Mouse (Mus musculus) right cerebral cortex, adult 18-20 months (tissue): ENCODE data around the gene Arcn1.

ENCODE experiments used
- DNase-seq: peaks from one replicate; pipeline ENCODE4 v3.0.0; 2022; ENCODE audit warnings: mixed read lengths

The Arcn1 gene

GRCm38 (mm10) chr9:44718937-44719631 lies 48.6 kb downstream of the Arcn1 start:
- no peak for DNase-seq

DNA sequence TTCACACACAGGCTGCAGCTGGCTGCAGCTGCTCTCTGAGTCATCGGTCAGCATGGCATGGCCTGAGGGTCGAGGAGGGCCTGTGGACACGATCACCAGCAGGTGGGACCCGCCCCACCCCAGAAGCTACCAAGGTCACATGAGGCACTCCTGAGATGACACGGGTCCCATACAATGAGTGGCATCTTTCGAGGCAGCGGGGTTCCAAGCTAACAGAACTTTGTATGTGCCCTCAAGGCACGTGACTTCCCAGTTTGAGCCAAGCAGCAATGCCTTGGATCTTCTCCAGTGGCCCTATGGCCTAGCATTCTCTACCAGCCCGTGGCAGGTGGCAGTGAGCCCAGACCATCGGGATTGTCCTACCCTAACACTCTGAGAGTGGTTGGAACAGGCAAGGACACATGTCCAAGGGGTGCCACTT lies 49.8 kb downstream of the Arcn1 start:
- DNase-seq: peak; percentile 69

DNA sequence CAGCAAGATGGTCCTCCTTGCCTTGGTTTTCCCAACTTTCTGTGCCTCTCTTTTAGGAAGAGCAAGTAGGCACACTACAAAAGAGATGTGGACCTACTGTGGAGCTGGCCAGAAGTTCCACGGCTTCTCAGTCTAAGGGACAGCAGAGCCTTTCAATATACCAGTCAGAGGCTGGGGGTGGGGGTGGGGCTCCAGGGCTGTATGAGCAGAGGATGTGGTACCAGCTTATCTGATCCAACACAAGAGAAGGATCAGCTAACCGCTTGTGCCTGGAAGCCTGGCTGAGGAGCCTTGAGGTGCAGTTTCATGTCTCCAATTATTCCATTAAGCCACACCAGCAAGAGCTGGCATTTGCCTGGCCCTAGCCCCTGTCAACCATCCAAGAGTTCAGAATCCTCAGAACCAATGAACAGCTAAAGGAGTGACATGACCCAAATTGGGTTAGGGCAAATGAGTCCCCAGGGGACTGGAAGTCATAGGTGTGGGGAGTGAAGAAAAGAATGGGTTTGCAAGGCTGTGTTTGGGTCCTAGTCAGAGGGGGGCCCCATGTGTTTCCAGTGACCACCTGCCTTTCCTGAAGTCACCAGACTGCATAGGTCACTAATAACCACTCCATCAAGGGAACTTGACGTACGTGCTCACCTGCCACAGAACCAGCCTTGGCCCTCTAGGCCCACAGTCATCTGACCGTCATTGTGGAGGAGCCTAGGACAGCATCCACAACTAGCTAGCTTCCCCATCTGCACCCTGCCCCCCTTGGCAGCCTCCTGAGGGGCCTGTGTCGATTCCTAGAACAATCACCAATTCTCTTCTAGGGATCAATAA lies 50.4 kb downstream of the Arcn1 start:
- peak; percentile 34 for DNase-seq

DNA sequence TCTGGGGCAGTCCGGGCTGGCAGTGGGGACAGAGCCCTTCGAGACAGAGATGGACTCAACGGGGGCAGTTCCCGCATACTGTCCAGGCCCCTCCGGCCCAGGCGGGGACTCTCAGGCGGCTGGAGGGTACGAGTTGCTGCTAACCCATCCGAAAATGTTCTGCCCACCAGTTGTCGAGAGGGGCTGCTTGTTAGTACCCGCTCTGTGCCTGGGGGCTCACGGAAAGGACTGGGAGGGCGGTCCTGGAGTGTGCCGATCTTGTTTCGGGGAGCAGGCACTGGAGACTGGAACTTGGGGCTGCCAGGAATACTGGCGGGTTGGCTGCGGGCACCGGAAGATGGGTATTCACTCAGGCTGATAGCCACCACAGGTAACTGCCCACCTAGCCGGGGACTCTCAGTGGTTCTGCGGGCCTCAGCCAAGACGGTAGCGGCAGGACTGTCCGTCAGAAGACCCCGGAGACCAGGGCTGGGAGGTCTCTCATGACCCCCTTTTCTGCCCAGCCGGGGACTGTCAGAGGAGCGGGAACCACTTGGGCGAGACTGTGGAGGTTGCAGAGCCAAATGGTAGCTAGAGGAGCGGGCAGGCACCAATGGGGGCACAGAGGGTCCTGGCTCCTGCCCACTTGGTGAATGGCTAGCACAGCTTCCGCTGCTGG lies 51.8 kb downstream of the Arcn1 start:
- DNase-seq: no peak

- no peak for DNase-seq
Observed at GRCm38 (mm10) chr9:44715109-44715508, 52.5 kb downstream of the Arcn1 start.

DNA sequence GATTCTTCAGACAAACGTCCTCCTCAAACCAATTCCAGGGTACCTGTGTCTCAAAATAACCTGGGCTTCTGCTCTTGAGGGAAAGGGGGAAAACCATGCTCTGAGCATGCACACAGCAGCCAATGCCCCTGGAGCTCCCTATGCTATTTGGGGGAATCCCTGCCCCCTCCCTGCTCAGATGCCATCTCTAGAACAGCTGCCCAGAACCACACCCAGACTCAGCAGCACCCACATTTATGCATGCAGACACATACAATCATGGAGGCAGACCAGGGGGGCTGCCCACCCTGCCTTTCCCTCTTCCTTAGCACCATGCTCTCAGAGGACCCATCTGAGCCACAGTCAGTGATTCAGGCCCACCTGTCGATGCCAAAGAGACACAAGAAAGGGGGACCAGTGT lies 54.1 kb downstream of the Arcn1 start:
- DNase-seq: no peak

DNA sequence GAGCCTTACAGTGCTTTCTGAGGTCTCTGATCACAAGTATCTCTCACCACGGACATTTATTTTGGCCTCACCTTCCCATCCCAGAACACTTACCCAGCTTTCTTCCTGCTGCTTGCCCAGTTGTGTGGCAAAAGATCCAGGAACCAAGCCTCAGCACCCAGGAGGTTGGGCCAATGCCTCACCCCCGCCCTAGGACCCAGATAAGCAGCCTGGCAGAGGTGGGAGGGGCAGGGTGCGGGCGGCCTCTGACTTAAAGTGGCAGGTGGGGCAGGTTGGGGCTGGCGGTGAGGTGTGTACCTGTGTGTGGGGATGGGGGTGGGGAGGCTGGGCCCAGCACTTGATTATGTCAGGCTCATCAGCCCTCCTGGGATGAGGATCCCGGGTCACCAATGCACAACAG lies 54.6 kb downstream of the Arcn1 start:
- DNase-seq: no peak

DNA sequence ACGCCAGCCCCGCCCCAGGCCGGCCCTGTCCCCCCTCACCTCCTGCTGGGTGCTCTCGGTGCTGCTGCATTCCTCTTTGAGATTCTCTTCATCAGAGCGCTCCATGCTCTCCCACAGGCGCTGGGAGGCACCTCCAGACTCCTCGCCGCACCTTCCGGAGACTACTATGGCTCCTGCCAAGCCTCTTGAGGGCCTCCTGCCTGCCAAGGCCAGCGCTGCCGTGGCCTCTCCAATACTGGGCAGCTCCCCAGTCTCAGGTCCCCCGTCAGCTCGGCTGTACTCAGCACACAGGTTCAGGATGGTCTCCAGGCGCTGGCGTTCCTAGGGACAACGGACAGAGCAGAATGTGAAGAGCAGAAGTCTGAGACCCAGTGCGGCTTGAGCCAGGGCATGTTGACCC lies 56.0 kb downstream of the Arcn1 start:
- no peak for DNase-seq

GRCm38 (mm10) chr9:44710213-44710612 lies 57.4 kb downstream of the Arcn1 start:
- DNase-seq: no peak

DNA sequence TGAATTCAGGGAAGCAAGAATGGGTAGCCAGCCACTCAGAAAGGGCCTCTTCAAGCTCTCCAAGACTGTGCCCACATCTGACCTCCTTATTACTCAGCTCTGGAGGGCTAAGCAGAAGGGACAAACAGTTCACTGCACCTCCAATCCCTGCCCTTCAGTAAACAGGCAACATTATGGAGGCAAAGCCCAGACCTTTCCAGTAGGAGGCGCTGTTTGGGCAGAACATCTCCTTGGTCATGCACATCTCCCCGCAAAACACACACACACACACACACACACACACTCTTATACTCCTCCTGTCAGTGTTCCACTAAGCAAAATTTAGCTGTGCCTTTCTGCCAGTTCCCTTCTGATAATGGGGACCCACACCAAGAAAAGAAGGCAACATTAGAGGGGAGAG lies 58.0 kb downstream of the Arcn1 start:
- DNase-seq: no peak

DNA sequence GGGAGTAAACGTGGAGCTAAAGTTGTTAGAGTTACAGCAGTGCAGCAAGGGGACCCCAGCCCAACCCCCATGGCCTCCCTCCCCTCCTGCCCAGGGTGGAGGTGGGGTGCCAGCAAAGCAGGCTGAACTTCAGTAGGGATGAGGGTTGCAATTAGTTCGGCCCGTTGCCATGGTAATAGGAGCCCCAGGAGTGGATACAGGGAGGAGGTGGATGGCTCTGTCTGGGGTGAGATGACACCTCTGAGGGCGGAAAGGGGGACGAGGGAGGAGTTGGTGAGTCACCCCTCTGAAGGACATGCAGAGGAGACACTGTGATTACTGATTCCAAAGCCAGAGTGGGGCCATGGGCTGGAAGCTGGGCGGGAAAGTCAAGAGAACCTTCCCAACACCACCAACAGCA lies 58.7 kb downstream of the Arcn1 start:
- DNase-seq: no peak

GRCm38 (mm10) chr9:44708429-44708765 lies 59.2 kb downstream of the Arcn1 start:
- DNase-seq: no peak

DNA sequence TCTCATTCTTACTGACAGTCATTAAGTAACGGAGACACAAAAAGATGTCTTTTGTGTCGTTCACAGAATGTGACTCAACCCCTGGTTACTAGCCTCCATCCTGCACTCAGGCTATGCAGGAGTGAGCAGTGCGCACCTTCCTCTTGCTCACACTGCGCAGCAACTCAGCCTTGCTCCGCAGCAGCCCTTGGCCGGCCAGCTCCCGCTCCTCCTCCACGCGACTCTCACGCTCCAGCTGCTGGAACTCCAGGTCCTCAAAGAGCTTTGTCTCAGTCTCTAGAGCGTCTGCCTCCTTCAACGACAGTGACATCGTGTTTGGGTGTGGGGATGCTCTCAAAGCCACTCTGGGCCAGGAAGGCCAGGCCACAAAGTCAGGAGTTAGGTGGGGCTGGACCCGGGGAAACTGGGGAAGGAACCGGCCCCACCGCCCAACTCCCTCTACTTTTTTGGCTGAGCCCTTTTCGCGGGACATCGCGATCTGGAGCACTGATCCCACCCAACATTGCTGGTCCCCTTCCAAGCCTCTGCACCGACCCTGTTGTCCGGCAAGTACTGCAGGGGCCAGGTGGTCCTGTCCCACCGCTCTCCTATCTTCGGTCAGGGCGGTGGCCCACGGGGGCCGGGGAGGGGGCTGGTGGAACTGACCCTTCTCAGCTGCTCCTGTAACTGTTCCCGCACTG lies 59.8 kb downstream of the Arcn1 start:
- DNase-seq: no peak

DNA sequence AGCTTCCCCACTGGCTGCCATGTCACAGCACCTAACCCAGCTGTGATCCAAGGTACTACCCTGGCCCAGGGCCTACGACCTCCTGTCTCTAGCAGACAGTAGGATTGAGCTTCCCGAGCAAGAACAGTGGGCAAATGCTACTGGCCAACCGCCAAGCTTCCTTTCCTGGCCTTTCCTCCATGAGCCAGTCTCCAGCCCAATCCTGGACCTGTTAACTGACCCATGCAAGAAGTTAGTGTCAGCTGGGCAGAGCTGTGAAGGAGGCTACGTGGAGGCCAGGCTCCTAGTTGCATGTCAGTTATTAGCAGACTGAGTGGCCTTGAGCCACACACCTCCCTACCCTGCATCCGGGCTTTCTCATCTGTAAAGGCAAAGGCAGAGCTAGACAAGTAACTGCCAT lies 67.9 kb downstream of the Arcn1 start:
- DNase-seq: no peak

DNA sequence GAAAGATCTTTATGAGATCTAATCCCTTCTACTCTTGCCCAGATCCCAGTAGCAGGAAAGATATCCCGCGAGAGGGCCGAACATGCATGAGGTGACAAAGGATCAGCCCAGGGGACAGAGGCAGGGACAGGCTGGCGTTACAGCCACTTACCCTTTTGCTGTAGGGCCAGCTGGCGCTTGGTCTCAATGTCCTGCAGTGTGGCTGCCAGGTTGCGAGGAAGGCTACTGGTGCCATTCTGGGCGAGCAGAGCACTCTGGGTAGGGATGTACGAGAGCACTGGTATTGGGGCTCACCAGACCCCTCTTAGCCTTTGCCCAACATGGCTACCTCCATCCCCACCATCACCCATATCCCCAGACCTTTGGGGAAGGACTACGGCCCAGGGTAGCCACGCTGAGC lies 68.4 kb downstream of the Arcn1 start:
- no peak for DNase-seq

- no peak for DNase-seq
Observed at GRCm38 (mm10) chr9:44697866-44698265, 69.8 kb downstream of the Arcn1 start.

GRCm38 (mm10) chr9:44693071-44693470 lies 74.6 kb downstream of the Arcn1 start:
- DNase-seq: no peak

DNA sequence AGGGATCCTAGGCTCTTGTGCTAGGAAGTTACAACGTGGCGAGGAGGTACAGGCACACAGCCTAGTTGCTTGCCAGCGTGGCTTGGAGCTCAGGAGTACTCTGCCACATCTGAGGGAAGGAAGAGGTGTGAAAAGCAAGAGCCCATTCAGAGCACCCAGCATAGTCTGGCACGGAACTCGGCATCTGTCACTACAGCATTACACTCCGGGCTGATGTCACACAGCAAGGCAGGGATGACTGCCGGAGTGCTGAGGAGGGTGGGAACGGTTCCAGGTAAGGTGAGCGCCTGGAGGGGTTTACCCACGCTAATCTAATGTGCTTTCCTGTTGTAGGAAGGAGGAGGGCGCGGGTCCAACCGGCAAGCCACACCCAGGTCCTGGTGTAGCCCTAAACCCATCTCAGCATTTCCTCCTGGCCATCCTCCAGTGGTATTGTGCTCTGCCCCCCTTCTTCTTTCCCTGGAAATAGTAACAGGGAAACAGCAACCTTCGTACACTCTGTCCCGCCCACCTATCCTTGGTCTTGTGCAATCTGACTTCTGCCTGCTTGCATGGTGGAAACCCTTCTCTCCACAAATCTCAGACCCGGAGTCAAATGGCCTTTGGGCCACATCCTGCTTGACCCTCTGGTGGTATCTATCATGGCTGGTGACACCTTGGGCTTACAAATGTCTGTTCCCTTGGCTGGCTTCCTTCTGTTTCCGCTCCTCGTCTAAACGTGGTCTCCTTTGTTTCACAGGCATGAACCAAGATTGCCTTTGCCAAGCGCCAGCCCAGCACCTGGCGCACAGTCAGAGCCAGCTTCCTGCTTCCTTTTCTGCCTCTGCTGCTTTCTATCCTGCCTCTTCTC lies 75.7 kb downstream of the Arcn1 start:
- DNase-seq: peak; percentile 86
